Mouse (Mus musculus) embryo, embryonic 9.5 days (tissue): ENCODE measurements at regions not wholly inside any gene's neighbourhood (a gene's known extent, or its start where the extent isn't known, plus 50 kb on each side); places are given as distances from the start of the nearest gene placed in this dataset.

Experiments
- DNase-seq: peaks from one replicate; pipeline ENCODE4 v3.0.0-alpha.2; 2017; ENCODE audit errors: extremely low spot score

GRCm38 (mm10) chr1:71837764-71838163, 184.8 kb upstream of the Fn1 start:
- peak; percentile 53 for DNase-seq

GRCm38 (mm10) chr1:71837039-71837648, 184.1 kb upstream of the Fn1 start:
- DNase-seq: peak; percentile 8

- DNase-seq: no peak
Measured at GRCm38 (mm10) chr1:71830379-71830778, 177.4 kb upstream of the Fn1 start.

GRCm38 (mm10) chr1:71824410-71824809, 171.4 kb upstream of the Fn1 start:
- DNase-seq: no peak

- DNase-seq: no peak
Measured at GRCm38 (mm10) chr1:71822123-71822522, 169.1 kb upstream of the Fn1 start.

GRCm38 (mm10) chr1:71821099-71821498, 168.1 kb upstream of the Fn1 start:
- no peak for DNase-seq

- DNase-seq: no peak
Measured at GRCm38 (mm10) chr1:71816306-71816705, 163.3 kb upstream of the Fn1 start.

GRCm38 (mm10) chr1:71814141-71814540, 161.1 kb upstream of the Fn1 start:
- no peak for DNase-seq

- DNase-seq: no peak
Measured at GRCm38 (mm10) chr1:71812171-71812695, 159.2 kb upstream of the Fn1 start.

- DNase-seq: no peak
Measured at GRCm38 (mm10) chr1:71811196-71811788, 158.3 kb upstream of the Fn1 start.

GRCm38 (mm10) chr1:71808005-71808404, 155.0 kb upstream of the Fn1 start:
- no peak for DNase-seq

- no peak for DNase-seq
Measured at GRCm38 (mm10) chr1:71807586-71807985, 154.6 kb upstream of the Fn1 start.

- DNase-seq: no peak
Measured at GRCm38 (mm10) chr1:71801283-71802066, 148.5 kb upstream of the Fn1 start.

- no peak for DNase-seq
Measured at GRCm38 (mm10) chr1:71800581-71800980, 147.6 kb upstream of the Fn1 start.

- no peak for DNase-seq
Measured at GRCm38 (mm10) chr1:71798636-71799035, 145.6 kb upstream of the Fn1 start.

- DNase-seq: no peak
Measured at GRCm38 (mm10) chr1:71788408-71788807, 135.4 kb upstream of the Fn1 start.

GRCm38 (mm10) chr1:71784880-71785279, 131.9 kb upstream of the Fn1 start:
- DNase-seq: no peak

- no peak for DNase-seq
Measured at GRCm38 (mm10) chr1:71778292-71778691, 125.3 kb upstream of the Fn1 start.

GRCm38 (mm10) chr1:71775865-71776501, 123.0 kb upstream of the Fn1 start:
- DNase-seq: no peak

- no peak for DNase-seq
Measured at GRCm38 (mm10) chr1:71772526-71772925, 119.5 kb upstream of the Fn1 start.

GRCm38 (mm10) chr1:71771798-71772197, 118.8 kb upstream of the Fn1 start:
- DNase-seq: no peak

GRCm38 (mm10) chr1:71769595-71769994, 116.6 kb upstream of the Fn1 start:
- DNase-seq: no peak
